Mouse (Mus musculus): ENCODE results near the gene Rcor2.

DNA sequence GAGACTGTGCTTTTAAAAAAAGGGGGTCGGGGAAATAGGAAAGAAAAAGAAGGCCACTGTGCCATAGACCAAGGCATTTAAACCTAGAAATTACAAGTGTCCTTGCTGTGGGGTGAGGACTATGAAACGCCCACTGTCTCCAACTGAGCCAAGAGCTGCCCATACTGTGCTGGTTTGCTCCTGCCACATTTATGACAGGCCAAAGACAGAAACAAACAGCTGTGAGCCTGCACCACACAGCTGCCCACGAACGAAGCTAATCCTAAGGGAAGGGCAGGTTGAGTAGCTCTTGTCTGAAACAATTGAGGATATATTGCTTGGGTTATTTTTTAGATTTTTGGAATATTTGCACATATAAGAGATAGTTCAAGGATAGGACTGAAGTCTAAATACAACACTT, 49.7 kb downstream of the Rcor2 start:
- TF ChIP-seq CTCF (IDR thresholded peaks at IDR 0.05) (no peak), EP300 (IDR thresholded peaks at IDR 0.05) (no peak)

Data from lung, postnatal 0 days (tissue).